Mouse (Mus musculus) small intestine, adult 2 months (tissue): ENCODE results near the gene Hmga2.

ENCODE experiments used
- CTCF ChIP-seq: fragments of 200-500 bp; IDR thresholded peaks from 2 replicates; pipeline ENCODE4 v1.5.1; 2012; ENCODE audit warnings: low read depth, mild to moderate bottlenecking, control low read depth, inconsistent platforms, low read length, moderate library complexity, mixed read lengths; ENCODE audit not compliant: insufficient replicate concordance, insufficient read length; ENCODE audit errors: extremely low read depth
- POLR2A ChIP-seq: fragments of 200-500 bp; IDR thresholded peaks from 2 replicates; pipeline ENCODE4 v1.6.1; 2012; ENCODE audit warnings: low read depth, mild to moderate bottlenecking, control low read depth, inconsistent platforms, low read length, moderate library complexity

- TF ChIP-seq POLR2A (no peak), CTCF (no peak)
Observed at GRCm38 (mm10) chr10:120473218-120473617, 3.1 kb downstream of the Hmga2 start.
